Mouse (Mus musculus) kidney, embryonic 16.5 days (tissue): Measurements from ENCODE around the gene Gm20388. TPM values are rescaled to one million over a fixed set of nuclear protein-coding genes. Genes with fewer than 3 reads are reported as not detected.
"Not testable (repeated sequence)": the region's sequence is repeated elsewhere in the genome, so short reads cannot be mapped to it uniquely, and the experiment has no call there.

Source experiments
- ATAC-seq: fragments of 200-750 bp; cut with Nextera tagmentation; 2 replicates; pipeline ENCODE4 v1.8.0; 2017; ENCODE audit warnings: moderate TSS enrichment; ENCODE audit not compliant: low FRiP score, low TSS enrichment
- H3K27ac ChIP-seq: fragments of 300-500 bp; sonication (generic); 2 replicates; pipeline ENCODE4 v1.5.1; 2014; ENCODE audit warnings: low read length
- H3K27me3 ChIP-seq: fragments of 300-500 bp; sonication (generic); 2 replicates; pipeline ENCODE4 v1.6.1; 2014; ENCODE audit warnings: low read length, control low read depth, mixed read lengths; ENCODE audit not compliant: insufficient read depth
- H3K36me3 ChIP-seq: fragments of 300-500 bp; sonication (generic); 2 replicates; pipeline ENCODE4 v1.6.1; 2014; ENCODE audit warnings: low read length, control low read depth, mixed read lengths; ENCODE audit not compliant: insufficient read depth
- H3K4me1 ChIP-seq: fragments of 300-500 bp; sonication (generic); 2 replicates; pipeline ENCODE4 v1.6.1; 2014; ENCODE audit warnings: low read length, control low read depth, mixed read lengths; ENCODE audit not compliant: insufficient read depth
- H3K4me2 ChIP-seq: fragments of 300-500 bp; sonication (generic); replicated peaks from 2 replicates; pipeline ENCODE4 v1.6.1; 2014; ENCODE audit warnings: low read depth, low read length
- H3K4me3 ChIP-seq: fragments of 300-500 bp; sonication (generic); 2 replicates; pipeline ENCODE4 v1.5.1; 2014; ENCODE audit warnings: mild to moderate bottlenecking, low read length
- H3K9ac ChIP-seq: fragments of 300-500 bp; sonication (generic); replicated peaks from 2 replicates; pipeline ENCODE4 v1.6.1; 2014; ENCODE audit warnings: low read length
- H3K9me3 ChIP-seq: fragments of 300-500 bp; sonication (generic); 2 replicates; pipeline ENCODE4 v1.6.1; 2016; ENCODE audit warnings: low read length, control low read depth
- WGBS: fragments of 180-500 bp; shearing (Covaris S2); extraction: QIAGEN DNeasy Blood & Tissue Kit; methylation state at CpG from one replicate; pipeline ENCODE4 v1.1.7; 2014; 5-methylcytosine and 5-hydroxymethylcytosine counted together
- polyA plus RNA-seq: library from polyadenylated mRNA; unstranded; fragments of >200 nt; fragmentation: Nextera tagmentation; extraction: Ambion mirVana; gene quantifications from 2 replicates; pipeline ENCODE4 v1.2.1, GENCODE M21; 2015

Gene Gm20388
- polyA plus RNA-seq, 1 experiment from 2014 or later = 7.7 TPM

DNA sequence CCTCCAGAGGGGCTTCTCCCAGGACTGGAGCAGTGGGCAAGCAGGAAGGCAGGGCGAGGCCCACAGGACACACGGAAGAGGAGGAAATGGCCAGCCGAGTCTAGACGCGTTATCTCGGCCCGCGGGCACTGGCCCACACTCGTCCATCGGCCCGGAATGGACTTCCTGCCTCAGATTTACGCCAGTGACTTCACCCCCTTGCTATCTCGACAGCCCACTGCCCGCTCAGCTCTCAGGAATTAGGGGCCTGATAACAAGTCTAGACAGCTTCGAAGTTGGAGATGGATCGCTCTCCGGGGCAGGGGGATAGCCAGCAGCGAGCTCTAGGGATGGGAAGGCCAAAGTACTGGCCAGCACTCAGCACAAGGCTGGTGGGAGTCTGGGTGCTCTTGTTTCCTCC, 1405.4 kb downstream of the Gm20388 start:
- no peak overlapping the region for H3K4me2 ChIP-seq
- 0 out of 2 replicates have a peak overlapping the region, but pooled peaks have one; percentile 18 for H3K9ac ChIP-seq
- H3K27ac ChIP-seq = peak overlapping the region; percentile 74
- H3K27me3 ChIP-seq = no peaks in the 10 kb centered on the region
- no peak overlapping the region for H3K4me3 ChIP-seq
- H3K4me1 ChIP-seq = peaks cover 31% of the 10 kb centered on the region
- 10% methylated on average over 18 of the region's 18 CpGs for WGBS
- peak; percentile 36 for ATAC-seq
- no peaks in the 10 kb centered on the region for H3K9me3 ChIP-seq
- H3K36me3 ChIP-seq = no peaks in the 10 kb centered on the region

DNA sequence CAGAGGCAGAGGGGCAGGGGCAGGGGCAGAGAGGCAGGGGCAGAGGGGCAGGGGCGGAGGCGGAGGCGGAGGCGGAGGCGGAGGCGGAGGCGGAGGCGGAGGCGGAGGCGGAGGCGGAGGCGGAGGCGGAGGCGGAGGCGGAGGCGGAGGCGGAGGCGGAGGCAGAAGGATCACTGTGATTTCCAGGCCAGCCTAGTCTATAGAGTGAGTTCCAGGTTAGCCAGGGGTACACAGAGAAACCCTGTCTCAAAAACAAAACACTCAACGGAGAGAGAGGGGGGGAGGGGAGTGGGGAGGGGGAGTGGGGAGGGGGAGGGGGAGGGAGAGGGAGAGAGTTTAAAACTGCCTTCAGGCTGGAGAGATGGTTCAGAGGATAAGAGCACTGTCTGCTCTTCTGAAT, 1408.1 kb downstream of the Gm20388 start:
- H3K9ac ChIP-seq, H3K36me3 ChIP-seq, H3K9me3 ChIP-seq, H3K27me3 ChIP-seq, H3K4me2 ChIP-seq, H3K27ac ChIP-seq, ATAC-seq, H3K4me3 ChIP-seq: not testable (repeated sequence)
- WGBS = no CpG with 5 or more reads among the region's 19 CpGs
- H3K4me1 ChIP-seq = peaks cover 22% of the 10 kb centered on the region

DNA sequence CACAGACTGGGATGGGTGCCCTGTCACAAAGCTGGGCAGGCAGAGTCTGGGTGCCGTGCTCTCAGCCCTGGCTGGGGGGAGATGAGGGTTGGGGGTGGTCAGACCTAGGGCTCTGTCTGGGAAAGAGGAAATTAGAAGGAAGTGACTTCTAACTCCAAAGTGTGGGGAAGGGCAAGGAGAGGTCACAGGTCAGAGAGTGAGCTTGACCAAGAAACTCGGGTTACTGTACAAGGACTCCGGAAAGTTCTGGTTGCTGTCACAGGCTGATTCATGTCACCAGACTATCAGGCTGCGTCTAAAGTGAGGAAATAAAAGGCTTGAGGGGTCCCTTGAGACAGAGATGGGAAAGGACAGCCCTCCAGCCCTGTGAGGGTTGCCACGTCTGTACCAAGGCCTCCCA, 1408.8 kb downstream of the Gm20388 start:
- H3K27ac ChIP-seq = no peak overlapping the region
- H3K4me1 ChIP-seq = peaks cover 22% of the 10 kb centered on the region
- no peaks in the 10 kb centered on the region for H3K36me3 ChIP-seq
- no peak for ATAC-seq
- H3K27me3 ChIP-seq = no peaks in the 10 kb centered on the region
- H3K4me3 ChIP-seq = no peak overlapping the region
- no peaks in the 10 kb centered on the region for H3K9me3 ChIP-seq
- H3K4me2 ChIP-seq = no peak overlapping the region
- no peak overlapping the region for H3K9ac ChIP-seq
- 30% methylated on average over 5 of the region's 5 CpGs for WGBS

DNA sequence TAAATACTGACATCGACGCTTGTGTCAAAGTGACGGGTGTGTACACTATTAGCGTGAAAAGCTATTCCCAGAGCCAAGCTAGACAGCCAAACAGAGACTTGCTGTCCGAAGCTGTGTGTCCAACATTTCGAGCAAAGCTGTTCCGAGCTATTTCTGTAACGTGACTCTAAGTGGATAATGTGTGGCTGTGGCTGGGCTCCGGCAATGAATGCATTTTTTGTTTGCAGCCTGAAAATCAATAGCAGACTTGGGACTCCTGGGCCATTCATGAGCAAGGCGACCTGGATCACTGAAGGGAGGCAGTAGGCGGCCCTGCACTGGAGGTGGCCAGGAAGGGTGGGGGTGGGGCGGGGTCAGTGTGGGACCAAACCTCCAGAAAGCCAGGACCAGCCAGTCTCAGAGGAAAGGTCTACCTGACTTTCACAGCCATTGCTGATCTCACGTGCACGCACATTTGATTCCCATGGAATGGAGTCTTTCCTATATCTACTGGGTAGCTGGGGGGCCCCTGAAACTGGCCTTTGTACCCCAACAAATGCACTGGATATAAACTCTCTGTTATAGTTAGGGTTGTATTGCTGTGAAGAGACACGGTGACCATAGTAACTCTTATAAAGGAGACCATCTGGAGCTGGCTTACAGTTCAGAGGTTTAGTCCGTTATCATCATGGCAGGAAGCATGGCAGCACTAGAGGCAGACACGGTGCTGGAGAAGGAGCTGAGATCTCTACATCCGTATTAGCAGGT, 1415.7 kb downstream of the Gm20388 start:
- H3K36me3 ChIP-seq = no peaks in the 10 kb centered on the region
- no peak overlapping the region for H3K4me3 ChIP-seq
- H3K4me2 ChIP-seq = no peak overlapping the region
- 59% methylated on average over 18 of the region's 18 CpGs for WGBS
- no peak overlapping the region for H3K27ac ChIP-seq
- no peaks in the 10 kb centered on the region for H3K9me3 ChIP-seq
- H3K4me1 ChIP-seq = peaks cover 14% of the 10 kb centered on the region
- ATAC-seq = no peak; the same call in 1 of the 2 replicates
- no peak overlapping the region for H3K9ac ChIP-seq
- no peaks in the 10 kb centered on the region for H3K27me3 ChIP-seq

DNA sequence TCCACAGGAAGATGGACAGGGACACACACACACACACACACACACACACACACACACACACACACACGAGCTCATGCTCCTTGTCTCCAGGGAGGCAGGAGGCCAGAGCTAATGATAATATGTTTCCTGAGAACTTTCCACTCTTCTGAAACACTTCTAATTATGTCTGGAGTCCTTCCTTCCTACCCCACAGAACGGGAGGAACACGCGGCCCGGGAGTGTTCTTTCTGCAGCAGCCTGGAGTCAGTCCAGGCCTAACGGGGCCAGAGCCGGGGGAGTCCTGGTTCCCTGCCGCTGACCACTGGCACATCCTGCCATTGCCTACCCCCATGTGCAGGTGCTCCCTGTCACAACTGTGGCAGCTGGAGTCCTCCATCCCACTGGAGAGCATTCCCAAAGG, 1421.8 kb downstream of the Gm20388 start:
- Histone ChIP-seq H3K27ac (peak overlapping the region; percentile 47; the same call in 1 of the 2 replicates), H3K9ac (no peak overlapping the region), H3K4me2 (no peak overlapping the region), H3K4me1 (peaks cover 29% of the 10 kb centered on the region), H3K36me3 (no peaks in the 10 kb centered on the region), H3K4me3 (no peak overlapping the region), H3K9me3 (peaks cover 4% of the 10 kb centered on the region; the same call in 1 of the 2 replicates), H3K27me3 (no peaks in the 10 kb centered on the region)
- ATAC-seq = no peak
- WGBS = 19% methylated on average over 8 of the region's 8 CpGs

DNA sequence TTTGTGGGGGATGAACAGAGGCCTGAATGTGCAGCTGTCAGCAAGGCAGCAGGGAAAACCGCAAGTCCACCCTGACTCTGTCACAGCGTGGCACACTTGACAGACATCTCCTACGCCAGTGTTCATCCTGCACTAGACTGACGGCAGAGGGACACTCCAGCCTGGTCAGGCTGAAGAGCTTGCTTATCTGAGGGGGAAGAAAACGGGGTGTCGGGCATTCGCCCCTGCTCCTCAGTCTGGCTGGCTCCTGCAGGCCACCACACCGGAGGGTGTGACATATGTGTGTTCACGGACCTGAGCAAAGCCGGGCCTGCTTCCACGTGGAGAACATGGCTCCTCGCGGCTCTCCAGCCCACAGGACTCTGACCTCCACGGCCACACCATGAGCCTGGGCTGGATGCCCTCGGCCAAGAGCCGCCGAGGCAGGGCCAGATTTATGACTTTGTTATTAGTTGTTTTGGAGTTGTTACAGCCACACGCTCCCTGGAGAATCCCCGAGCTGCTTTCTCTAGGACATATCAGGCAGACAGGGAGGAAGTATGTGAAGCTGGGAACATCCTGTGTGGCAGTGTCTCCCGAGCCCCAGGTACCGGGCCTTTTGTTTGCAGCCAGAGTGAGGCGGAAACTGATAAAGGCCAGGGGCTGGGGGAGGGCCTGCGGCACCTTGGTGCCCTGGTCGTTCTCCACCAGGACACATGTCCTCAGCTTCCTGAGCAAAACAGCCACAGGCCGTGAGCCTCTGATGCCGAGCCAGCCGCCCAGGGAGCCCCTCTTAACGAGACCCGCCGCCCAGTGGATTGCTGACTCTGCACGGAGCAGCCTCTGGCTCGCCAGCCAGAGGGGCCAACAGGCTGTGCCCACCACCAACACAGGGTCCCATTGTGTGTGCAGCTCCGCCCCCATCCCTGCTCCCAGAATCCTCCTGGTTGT, 1424.1 kb downstream of the Gm20388 start:
- Histone ChIP-seq H3K4me2 (no peak overlapping the region), H3K4me3 (no peak overlapping the region), H3K4me1 (peaks cover 24% of the 10 kb centered on the region), H3K27ac (peak overlapping the region; percentile 78), H3K27me3 (no peaks in the 10 kb centered on the region), H3K9me3 (peaks cover 4% of the 10 kb centered on the region; the same call in 1 of the 2 replicates), H3K36me3 (no peaks in the 10 kb centered on the region), H3K9ac (peak overlapping the region; percentile 45)
- ATAC-seq = peak; percentile 69
- 23% methylated on average over 33 of the region's 33 CpGs for WGBS

DNA sequence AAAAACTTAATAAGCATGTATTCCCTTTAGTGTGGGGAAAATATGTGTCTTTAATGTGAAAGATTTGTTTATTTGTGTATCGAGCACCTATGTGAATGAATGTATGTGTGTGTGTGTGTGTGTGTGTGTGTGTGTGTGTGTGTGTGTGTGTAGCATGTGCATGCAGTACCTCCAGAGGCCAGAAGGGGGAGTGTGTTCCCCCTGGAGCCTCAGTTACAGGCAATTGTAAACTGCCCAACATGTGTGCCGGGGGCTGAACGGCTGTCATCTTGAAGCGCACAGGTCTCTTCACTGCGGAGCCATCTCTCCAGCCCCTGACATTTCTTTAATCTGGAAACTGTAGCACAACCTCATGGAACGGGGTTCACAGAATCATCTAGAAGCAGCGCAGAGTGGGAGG, 1425.0 kb downstream of the Gm20388 start:
- peaks cover 4% of the 10 kb centered on the region; the same call in 1 of the 2 replicates for H3K9me3 ChIP-seq
- H3K36me3 ChIP-seq = no peaks in the 10 kb centered on the region
- H3K4me1 ChIP-seq = peaks cover 24% of the 10 kb centered on the region
- no peak overlapping the region for H3K4me2 ChIP-seq
- H3K27me3 ChIP-seq = no peaks in the 10 kb centered on the region
- H3K9ac ChIP-seq = no peak overlapping the region
- no peak overlapping the region for H3K4me3 ChIP-seq
- no peak overlapping the region for H3K27ac ChIP-seq
- whole genome bisulfite sequencing = 95% methylated on average over 7 of the region's 7 CpGs
- no peak for ATAC-seq

DNA sequence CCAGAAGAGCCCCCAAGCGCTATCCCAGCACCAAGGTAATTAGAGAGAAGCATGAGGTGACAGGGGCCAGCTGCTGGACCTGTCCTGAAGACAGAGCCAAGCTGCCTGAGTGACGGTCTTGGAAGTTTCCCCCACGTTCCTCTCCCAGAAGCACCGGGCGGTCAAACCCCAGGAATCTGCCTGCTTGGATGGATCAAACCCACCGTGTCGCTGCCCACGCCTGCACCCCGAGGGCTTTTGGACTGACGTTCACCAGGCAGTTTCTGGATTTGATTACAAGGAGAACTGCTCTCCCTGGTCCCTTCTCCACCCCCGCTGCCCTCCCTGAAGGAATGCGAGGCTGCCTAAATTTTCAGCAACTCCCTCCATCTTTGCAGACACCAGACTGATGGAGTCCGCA, 1432.3 kb downstream of the Gm20388 start:
- Histone ChIP-seq H3K36me3 (no peaks in the 10 kb centered on the region), H3K9me3 (no peaks in the 10 kb centered on the region), H3K9ac (no peak overlapping the region), H3K4me1 (peaks cover 43% of the 10 kb centered on the region), H3K27ac (peak overlapping the region; percentile 53), H3K4me2 (no peak overlapping the region), H3K27me3 (no peaks in the 10 kb centered on the region; the same call in 1 of the 2 replicates), H3K4me3 (no peak overlapping the region)
- ATAC-seq = no peak
- 12% methylated on average over 13 of the region's 13 CpGs for WGBS

DNA sequence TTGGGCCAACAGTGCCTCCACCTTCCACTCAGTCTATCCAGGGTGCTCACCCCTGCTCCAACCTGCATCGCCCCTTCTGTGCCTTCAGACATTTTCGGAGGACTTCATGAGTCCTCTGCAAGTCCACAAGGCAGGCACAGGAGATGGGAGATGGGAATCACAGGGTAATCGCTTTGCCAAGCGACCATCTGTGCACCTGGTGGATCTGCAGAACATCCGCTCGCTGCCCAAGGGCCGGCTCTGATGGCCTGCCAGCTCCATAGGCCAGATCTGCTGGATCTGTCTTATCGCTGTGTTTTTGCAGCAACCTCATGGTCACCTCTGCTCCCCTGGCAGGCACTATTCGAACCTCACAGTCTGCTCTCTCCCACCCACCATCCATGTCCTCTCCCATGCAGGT, 1433.8 kb downstream of the Gm20388 start:
- Histone ChIP-seq H3K9ac (no peak overlapping the region), H3K9me3 (no peaks in the 10 kb centered on the region), H3K27me3 (no peaks in the 10 kb centered on the region; the same call in 1 of the 2 replicates), H3K4me2 (no peak overlapping the region), H3K27ac (no peak overlapping the region), H3K4me1 (peaks cover 58% of the 10 kb centered on the region), H3K4me3 (no peak overlapping the region), H3K36me3 (no peaks in the 10 kb centered on the region)
- no peak for ATAC-seq
- 91% methylated on average over 9 of the region's 9 CpGs for WGBS
